Mouse (Mus musculus) fat pad, adult 2 months (tissue): ENCODE measurements around the gene Rxfp4.

Experiments used
- DNase-seq: peaks from one replicate; pipeline ENCODE4 v3.0.0-alpha.2; 2011; ENCODE audit warnings: low read depth, low spot score; ENCODE audit errors: extremely low read depth

Gene Rxfp4

GRCm38 (mm10) chr3:88630849-88631341 is 22.0 kb downstream of the Rxfp4 start:
- DNase-seq: no peak

GRCm38 (mm10) chr3:88630018-88630417 is 22.9 kb downstream of the Rxfp4 start:
- no peak for DNase-seq

- no peak for DNase-seq
These were observed 23.7 kb downstream of the Rxfp4 start for GRCm38 (mm10) chr3:88629244-88629643.

DNA sequence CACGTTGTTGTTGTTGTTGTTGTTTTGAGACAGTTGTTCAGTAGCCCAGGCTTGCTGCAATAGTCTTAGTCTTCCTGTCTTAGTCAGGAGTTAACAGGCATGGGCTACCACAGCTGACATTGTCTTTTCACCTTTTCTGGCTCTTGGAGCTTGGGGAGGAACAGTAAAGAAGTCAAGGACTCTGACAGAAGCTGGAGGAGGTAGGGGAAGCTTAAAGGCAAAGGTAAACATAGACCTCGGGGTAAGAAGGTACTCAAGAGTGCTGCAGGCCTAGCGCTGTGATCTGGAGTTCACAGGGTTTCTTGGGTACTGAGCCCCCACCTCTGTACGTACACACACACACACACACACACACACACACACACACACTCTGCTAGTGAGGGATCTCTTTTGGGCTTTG is 24.2 kb downstream of the Rxfp4 start:
- DNase-seq: no peak

DNA sequence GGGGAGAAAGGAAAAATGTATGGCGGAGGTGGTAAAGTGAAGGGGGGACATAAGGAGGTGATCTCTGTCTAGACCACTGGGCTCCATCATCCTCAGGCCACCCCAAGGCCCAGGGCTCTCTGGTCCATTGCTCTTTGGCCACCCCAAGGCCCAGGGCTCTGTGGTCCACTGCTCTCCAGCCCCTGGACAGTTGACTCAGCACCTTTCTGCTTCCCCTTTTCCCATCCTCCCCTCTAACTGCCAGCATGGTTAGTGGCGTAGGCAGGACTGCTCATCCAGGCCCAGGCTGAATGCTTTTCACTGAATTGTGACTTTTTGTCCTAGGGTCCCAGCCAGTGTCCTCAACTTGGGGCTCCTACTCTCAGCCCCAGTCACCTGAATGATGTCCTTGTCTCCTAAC is 25.4 kb downstream of the Rxfp4 start:
- DNase-seq: no peak

DNA sequence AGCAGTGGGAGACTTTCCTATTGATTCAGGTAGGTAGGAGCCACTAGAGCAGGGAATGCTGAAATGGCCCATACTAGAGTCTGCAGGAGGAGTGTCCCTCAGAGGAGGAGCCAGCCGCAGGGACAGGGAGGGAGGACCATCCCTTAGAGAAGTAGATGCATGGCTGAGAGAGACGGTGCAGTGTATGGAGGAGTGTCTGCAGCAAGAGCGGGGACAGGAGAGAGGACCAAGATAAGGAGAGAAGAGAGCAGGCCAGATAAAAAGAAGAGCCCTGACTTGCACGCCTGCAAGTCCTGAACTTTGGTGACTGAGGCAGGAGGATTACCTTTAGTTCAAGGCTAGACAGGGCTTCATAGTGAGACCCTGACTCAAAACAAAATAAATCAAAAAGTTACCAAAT is 25.8 kb downstream of the Rxfp4 start:
- DNase-seq: no peak

DNA sequence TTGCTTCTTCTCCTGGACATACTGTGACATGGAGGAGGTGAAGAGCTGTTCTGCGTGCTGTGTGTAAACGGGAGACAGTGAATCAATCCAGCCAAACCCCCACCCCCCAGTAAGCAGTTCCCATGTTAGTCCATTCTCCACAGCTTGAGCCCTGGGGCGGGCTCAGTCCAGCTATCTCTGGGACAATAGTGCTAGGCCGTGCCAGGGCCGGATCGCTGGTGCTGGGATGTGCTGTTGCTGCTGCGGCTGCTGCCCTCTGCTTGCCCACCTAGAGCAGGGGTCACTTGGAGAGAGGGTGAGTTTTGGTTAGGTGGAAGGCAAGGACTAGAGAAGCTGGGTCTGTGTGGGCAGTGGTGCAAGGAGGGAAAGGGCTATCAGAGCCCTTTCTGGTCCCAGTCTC is 26.6 kb downstream of the Rxfp4 start:
- DNase-seq: no peak

DNA sequence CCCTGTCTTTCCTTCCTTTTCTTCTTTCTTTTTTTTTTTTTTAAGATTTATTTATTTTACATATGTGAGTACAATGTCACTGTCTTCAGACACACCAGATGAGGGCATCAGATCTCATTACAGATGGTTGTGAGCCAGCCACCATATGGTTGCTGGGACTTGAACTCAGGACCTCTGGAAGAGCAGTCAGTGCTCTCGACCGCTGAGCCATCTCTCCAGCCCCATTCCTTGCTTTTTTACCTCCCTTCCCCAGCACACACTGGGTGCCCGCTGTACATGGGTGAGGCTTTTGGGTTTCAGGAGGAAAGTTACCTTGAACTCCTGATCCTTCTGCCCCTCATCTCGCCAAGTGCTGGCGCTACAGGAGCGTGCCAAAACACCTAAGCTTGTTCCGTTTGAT is 27.4 kb downstream of the Rxfp4 start:
- DNase-seq: no peak

DNA sequence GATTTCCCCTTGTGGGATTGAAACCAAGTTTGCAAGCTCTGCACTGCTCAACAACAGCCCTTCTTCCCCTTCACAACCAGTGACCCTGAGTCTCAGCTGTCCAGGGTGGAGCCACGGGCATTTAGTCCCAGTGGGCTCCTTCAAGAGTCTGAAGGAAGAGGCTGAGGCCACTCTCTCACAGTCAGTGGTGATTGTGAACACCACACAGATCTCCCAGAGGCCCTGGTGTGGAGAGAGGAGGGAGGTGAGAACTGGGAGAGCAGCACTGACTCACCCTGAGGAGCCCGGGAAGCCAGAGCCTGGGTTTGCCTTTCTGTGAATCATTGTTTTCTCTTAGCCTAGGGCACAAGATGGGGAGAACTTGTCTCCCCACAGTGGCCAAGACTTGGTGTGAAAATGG is 28.0 kb downstream of the Rxfp4 start:
- no peak for DNase-seq

- no peak for DNase-seq
These were observed 28.6 kb downstream of the Rxfp4 start for GRCm38 (mm10) chr3:88624324-88624723.

DNA sequence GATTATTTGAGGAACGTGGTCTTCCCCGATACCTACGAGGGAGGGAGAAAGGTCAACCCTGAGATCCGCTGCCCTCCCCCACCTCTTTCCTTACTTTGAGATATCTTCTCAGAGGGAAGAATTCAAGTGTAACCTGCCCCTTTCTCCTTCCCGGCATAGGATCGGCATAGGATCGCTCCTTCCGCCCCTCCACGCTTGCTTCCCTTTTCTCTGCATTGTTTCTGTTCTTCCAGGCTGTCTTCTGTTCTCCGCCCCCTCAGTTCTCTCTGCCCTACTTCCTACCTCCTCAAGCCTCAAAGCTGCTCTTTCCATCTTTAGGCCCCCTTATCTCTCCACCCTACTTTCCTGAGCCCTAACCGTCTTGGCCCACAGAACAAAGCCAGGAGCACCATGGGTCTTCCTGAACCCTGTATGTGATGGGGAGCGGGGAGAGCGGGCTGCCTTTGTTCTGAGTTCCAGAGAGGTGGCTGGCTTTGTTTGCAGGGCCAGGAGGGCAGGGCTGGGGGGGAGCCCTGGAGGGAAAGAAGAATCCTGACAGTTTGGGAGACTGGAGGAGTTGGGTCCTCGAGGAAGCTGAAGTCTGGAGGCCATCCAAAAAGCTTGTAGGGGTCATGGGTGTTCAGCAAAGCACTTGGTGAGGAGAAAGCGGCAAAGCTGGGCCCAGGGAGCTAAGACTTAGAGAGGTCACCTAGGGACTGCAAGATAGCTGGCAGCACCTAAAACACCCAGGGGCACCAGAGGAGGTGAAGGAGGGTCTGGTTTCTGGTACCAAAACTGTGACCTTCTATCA is 29.4 kb downstream of the Rxfp4 start:
- no peak for DNase-seq

DNA sequence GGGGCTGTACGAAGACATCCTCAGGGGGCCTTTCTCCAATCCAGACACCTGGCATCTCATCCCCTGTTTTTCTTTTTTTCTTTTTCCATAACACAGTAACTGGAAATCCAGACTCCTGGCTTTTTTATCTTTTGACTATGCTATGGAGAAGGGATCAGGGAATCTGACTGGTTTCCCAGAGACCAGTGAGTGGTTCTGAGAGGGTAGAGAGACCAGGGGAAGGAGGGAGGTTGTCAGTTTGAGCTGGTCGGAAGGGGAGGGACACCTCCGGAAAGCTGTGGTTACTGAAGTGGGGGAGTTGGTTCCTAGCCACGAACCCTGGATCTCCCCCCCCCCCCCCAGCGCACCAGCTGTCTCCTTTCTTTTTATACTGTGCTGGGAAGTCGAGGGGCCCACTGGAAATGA is 30.0 kb downstream of the Rxfp4 start:
- DNase-seq: no peak

DNA sequence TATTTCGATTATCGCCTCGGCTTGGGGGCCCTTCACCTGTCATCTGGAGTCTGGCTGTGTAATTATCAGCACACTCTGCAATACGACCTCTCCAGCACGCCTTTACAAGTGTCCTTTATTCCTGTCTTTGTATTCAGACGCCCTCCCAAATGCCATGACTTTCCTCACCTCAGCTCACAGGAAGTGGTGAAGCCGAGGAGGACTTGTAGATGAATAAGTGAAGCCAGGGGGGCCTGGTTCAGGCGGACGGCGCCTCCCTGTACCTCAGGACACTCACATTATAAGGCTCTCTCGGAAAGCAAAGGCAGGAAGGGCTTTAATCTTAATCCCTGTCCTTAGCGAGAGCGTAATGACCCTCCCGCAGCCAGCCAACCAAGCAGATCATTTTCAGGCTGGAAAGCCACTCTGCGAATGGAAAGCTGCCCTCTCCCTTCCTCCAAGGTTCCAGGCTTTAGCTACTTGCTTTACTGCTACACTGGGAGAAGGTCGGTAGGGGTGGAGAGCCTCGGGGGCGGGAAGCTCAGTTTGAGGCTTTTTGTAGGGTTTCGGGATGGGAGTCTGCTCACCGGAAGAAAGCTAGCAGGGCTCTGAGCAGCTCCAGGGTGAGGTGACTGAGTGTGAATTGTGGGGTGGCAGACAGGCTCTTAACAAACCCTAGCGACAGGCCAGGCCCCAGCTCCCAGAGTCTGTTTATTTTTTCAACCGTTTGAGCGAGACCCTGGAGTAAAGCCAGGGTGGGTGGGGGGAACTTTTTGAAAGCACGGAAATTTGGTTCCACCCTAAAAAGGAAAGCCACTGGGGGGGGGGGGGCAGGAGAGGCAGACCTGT is 30.6 kb downstream of the Rxfp4 start:
- DNase-seq: no peak

DNA sequence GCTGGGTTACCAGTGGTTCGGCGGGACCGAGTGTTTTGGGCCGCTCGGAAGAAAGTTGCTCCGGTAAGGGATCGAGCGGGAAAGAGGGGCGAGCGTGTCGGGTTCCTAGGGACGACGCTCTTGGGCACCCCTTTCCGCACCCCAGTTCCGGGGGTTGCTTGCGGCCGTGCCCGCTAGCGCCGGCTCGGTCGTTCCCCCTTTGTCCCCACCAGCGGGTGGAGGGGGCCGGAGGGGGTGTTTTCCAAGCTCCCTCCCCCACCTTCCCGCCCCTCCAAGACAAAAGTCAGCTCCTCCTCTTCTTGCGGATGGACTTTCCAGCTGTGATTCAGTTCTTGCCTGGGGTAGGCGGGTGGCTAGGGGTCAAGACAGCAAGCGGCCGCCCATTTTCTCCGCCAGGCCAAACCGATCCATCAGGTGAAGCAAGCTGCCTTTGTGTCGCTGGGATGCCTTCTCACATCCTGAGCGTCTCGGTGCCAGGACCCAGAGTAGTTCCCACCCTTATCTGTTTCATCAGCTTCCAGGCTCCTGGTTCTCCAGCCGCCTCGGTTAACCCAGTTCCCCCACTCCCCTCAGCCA is 31.3 kb downstream of the Rxfp4 start:
- no peak for DNase-seq

DNA sequence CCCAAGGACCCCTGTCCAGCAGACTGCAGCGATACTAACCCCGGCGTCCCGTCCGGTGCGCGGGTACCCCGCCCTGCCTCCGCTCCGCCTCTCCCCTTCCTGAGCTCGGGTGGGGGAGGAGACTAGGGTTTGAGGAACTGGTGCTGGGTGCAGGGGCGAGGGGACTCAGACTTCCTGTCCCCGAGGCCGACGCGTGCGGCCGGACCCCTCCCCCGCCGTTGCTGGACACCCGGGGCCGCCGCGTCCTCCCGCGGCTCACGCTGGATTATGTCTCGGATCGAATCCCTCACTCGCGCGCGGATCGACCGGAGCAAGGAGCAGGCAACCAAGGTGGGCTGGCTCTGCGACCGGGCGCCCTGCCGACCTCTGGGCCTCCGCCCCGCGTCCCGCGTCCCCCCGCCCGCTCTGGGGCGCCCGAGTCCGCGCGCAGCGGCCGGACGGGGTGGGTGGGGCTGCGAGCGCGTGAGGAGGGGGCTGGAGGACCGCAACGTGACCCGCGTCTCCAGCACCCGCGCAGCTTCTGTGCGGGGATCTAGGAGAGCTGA is 31.9 kb downstream of the Rxfp4 start:
- DNase-seq: no peak

GRCm38 (mm10) chr3:88620146-88620991 is 32.6 kb downstream of the Rxfp4 start:
- no peak for DNase-seq

- DNase-seq: no peak
These were observed 33.5 kb downstream of the Rxfp4 start for GRCm38 (mm10) chr3:88619113-88620097.

DNA sequence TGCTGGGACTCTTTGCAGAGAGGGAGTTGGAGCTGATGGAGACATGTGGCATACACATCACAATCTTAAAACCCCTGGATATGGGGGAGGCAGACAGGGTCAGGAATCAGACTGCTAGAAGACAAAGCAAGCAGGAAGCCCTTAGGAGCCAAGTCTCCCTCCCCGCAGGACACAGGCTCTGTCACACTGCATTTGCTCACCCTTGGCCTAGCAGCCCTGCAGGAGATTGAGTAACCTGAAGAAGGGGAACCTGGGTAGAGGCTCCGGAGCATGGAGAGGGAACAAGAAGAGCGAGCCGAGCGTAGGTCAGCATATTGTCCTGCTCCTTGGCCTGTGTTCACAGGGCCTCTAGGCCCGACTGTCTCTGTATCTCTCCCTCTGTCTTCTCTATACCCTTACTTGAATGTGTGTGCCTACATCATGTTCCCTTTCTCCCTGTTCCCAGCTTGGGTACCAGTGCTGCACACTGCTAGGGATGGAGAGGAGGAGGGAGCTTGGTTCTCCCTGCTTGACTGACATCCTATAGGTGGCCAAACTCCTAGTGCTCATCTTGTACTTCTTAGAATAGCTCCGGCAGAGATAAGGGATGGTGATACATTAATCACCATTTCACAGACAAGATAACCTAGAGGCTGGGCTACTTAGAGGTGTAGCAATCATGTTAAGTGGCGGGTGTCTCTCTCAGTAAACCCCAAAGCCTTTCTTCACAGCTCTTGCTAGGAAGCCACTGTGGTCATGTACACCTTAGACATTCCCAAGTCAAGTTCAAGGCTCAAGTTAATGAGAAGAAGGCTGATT is 34.7 kb downstream of the Rxfp4 start:
- no peak for DNase-seq
